Mouse (Mus musculus): ENCODE measurements around the gene Msmo1. TPM values are rescaled to one million over a fixed set of nuclear protein-coding genes. Genes with fewer than 3 reads are reported as not detected.

Gene Msmo1
- polyA plus RNA-seq, 1 experiment: 41.2 TPM

DNA sequence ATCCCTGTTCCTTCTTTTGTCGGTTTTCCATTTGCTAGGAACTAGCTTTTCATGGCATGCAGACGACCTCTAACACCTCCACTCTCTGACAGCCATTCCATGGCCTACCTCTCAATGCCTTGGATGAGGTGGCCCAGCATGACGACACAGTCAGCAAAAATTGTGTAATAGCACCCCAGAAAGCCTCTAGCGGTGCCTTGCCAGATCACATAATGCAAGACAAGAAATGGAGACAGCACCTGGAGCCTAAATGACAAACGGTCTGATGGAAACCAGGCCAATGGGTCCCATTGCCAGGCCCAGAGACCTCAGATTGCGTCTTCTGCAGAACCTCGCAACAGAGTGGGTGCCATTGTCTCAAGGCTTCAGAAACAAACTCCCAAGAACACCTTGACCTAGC is 21.1 kb downstream of the Msmo1 start:
- DNase-seq (ENCODE audit: low read depth): peak; percentile 88

GRCm38 (mm10) chr8:64711544-64711943 is 22.0 kb downstream of the Msmo1 start:
- DNase-seq (ENCODE audit: low read depth): no peak

GRCm38 (mm10) chr8:64707481-64707880 is 26.1 kb downstream of the Msmo1 start:
- DNase-seq (ENCODE audit: low read depth): no peak

GRCm38 (mm10) chr8:64703191-64703590 is 30.4 kb downstream of the Msmo1 start:
- no peak for DNase-seq (ENCODE audit: low read depth)

DNA sequence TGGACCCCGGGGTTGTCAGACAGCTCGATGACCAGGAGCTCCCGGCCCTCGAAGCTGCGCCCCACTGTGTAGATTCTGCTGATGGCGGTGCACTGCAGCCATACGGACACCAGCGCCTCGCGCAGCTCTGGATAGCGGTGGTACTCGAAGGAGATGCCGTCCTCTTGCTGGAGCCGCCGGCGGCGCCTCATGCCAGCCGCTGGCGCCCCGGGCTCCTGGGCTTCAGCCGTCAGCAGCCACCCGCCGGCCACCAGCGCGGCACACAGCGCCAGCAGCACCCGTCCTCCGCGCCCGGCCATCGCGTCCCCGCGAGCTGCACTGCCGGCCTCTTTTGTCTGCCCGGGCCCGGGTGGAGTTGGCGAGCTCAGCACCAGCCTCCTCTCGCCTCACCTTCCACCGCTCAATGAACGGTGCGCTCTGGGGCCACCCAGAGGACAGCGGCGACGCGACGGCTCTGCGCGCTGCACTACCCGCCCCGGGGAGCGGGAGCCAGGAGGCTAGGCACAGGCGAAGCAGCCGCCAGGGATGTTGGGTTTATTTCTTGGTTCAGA is 40.9 kb downstream of the Msmo1 start, which contains the start of gene Cpe:
Gene Cpe, minus strand, starts transcription at position 404 of the 551 bp plus-strand sequence.
- no peak for DNase-seq (ENCODE audit: low read depth)

- DNase-seq (ENCODE audit: low read depth): no peak
Measured at GRCm38 (mm10) chr8:64691591-64692401, 41.8 kb downstream of the Msmo1 start.

DNA sequence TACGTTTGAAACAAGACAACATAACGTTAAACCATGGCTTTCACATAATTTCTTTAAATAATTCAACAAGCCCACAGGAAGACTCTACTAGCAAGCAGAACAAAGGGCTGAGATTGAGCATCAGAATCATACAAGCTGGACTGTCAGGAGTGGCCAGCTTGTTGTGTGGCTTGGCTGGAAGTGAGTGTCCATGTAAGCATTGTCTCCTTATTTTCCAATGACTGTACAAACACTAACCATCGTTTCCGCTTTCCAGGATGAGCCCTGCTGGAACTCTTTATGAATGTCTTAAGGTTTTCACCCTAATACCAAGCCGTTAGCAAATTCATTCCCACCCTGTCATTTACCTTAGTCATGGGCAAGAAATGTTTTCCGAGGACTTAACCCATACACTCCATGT is 42.7 kb downstream of the Msmo1 start:
- DNase-seq (ENCODE audit: low read depth): no peak

DNA sequence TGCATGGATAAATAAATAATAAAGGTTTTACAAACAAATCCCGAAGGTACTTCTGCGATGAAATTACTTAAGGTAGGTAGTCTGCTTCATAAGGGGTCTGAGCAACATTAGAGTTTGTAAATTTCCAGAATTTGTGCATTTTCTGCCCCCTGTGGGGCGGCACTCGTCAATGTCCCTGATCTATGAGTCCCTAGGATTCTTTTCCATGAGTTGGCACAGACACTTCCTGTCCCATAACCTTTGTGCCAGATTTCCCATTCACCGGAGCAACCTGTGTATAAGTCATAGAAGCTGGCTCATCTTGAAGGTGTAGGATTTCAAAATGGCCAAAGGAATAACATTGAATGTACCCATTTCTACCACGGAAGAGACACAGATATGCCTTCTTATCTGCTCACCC is 43.3 kb downstream of the Msmo1 start:
- DNase-seq (ENCODE audit: low read depth): no peak

GRCm38 (mm10) chr8:64688741-64689140 is 44.9 kb downstream of the Msmo1 start:
- no peak for DNase-seq (ENCODE audit: low read depth)

DNA sequence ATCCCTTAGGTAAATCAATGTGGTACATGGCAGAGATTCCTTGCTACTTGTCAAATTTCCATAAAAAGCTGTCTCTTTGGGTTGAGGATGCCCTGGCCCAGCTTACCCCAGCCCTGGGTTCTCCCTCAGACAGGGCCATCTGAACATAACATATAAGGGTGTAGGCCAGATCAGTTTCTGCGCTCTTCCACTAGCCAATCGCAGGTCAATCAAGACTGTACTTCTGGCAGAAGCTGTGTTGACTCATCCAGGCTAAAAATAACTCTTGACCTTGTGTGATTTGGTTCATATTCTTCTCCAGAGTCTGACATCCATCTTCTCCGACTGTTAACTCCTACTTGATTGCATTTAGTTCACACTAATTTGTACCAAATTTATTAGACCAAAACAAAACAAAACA is 45.4 kb downstream of the Msmo1 start:
- DNase-seq (ENCODE audit: low read depth): no peak

DNA sequence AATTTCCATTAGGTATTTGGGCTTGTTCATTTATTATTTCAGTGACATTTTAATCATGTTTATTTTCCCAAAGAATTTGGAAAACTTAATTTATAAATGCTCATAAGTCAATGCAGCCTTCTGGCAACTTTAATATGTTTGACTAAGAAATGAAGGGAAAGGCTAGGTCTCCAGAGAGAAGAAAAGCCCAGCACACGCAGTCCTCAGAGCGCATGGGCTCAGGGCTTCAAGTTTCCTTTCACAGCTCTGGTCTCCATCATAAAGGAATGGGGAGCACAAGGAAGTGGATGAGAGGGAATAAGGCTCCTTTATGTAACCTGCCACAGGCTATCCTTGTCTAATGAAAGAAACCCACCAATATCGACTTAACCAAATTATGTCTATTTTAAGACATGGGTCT is 51.1 kb downstream of the Msmo1 start:
- DNase-seq (ENCODE audit: low read depth): no peak

- DNase-seq (ENCODE audit: low read depth): no peak
Measured at GRCm38 (mm10) chr8:64676381-64676780, 57.2 kb downstream of the Msmo1 start.

DNA sequence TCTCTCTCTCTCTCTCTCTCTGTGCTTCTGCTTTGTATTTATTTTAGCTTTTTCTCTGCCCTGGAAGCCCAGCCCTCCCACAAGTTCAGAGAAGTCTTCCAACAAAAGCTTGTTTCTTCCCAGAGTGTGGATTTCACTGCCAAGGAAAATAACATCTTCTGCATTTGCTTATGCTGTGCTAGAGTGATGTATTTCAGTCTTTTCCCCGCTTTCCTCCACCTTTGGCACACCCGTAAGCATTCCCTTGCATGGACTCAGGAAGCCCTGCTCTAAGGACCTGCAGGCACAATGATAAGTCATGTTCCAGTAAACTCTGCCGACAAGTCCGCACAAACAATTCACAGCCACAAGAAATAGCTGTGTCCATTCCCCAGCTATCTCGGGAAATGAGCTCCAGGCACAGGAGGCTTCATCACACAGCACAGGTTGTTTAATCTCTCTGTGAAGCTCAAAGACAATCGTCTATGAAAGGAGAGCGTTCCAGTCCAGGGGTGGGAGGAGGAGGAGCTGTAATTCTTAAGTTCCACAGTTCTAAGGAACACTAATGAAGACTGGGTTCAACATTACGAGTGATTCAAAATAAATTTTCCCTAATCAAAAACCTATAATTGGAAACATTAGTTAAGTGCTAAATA is 58.5 kb downstream of the Msmo1 start:
- DNase-seq (ENCODE audit: low read depth): no peak

DNA sequence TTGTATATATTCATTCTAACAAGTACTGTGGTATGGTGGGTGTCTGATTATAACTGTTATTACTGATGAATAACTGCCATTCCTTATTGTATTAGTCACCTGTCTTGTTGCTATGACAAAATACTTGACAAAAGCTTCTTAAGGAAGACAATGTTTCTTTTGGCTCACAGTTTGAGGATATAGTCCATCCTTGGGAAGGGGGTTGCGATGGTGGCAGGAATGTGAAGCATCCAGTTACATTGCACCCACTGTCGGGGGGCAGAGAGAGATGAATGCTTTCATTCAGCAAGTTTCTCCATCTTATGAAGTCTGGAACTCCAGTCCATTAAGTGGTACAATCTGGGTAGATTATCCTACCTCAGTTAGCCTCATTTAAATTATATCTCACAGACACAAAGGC is 60.7 kb downstream of the Msmo1 start:
- DNase-seq (ENCODE audit: low read depth): no peak

GRCm38 (mm10) chr8:64671937-64672336 is 61.7 kb downstream of the Msmo1 start:
- no peak for DNase-seq (ENCODE audit: low read depth)

Other genes with a start within 250 kb of the Msmo1 start
- gene Cpe, start 40.7 kb downstream of the Msmo1 start, polyA plus RNA-seq (2012; rRNA removed): 41.7 and 81.3 TPM in 2 replicates
- gene Klhl2, start 116.2 kb upstream of the Msmo1 start, polyA plus RNA-seq (2012; rRNA removed): 30.3 and 43.5 TPM in 2 replicates
- 55.8 and 60.6 TPM in 2 replicates for gene Tmem192, start 213.4 kb upstream of the Msmo1 start, polyA plus RNA-seq (2012; rRNA removed)

All from gonadal fat pad, adult 2 months (tissue).